Mouse (Mus musculus) C2C12 (cell line): ENCODE measurements around the gene Gzmf.
"Not testable (repeated sequence)": the region's sequence is repeated elsewhere in the genome, so short reads cannot be mapped to it uniquely, and the experiment has no call there.

Experiments
- CEBPB ChIP-seq: IDR thresholded peaks from one replicate; pipeline ENCODE4 v1.6.1; 2011; ENCODE audit warnings: low read depth, mild to moderate bottlenecking, control low read depth, moderate library complexity
- CTCF ChIP-seq: IDR thresholded peaks from one replicate; pipeline ENCODE4 v1.5.1; 2011; ENCODE audit not compliant: control insufficient read depth, insufficient read depth, insufficient read length
- FOSL1 ChIP-seq: IDR thresholded peaks from one replicate; pipeline ENCODE4 v1.8.0; 2011; ENCODE audit warnings: mild to moderate bottlenecking, low read length; ENCODE audit not compliant: poor library complexity, insufficient read depth, severe bottlenecking
- MAX ChIP-seq: IDR thresholded peaks from one replicate; pipeline ENCODE4 v1.6.1; 2011; ENCODE audit warnings: mild to moderate bottlenecking, control low read depth
- MYOD1 ChIP-seq: IDR thresholded peaks from one replicate; pipeline ENCODE4 v1.6.1; 2011; ENCODE audit warnings: low read depth; ENCODE audit not compliant: control insufficient read depth, insufficient read length
- USF1 ChIP-seq: IDR thresholded peaks from one replicate; pipeline ENCODE4 v1.6.1; 2011; ENCODE audit warnings: low read depth, mild to moderate bottlenecking, control low read depth, moderate library complexity

GRCm38 (mm10) chr14:56159479-56159878 lies 51.7 kb downstream of the Gzmf start, which contains the start of gene Gzmg:
- not testable (repeated sequence) for TF ChIP-seq CTCF, FOSL1, MYOD1, USF1, MAX, CEBPB
